Mouse (Mus musculus): ENCODE data around the gene Prpf8.
"Not testable (repeated sequence)": the region's sequence is repeated elsewhere in the genome, so short reads cannot be mapped to it uniquely, and the experiment has no call there.

The Prpf8 gene

GRCm38 (mm10) chr11:75486601-75487285, at the start of gene Prpf8:
Prpf8 (plus strand) TSS chr11:75486816.
- DNase-seq: peak; percentile 99

- DNase-seq: no peak
Observed at GRCm38 (mm10) chr11:75438194-75438593, 48.4 kb upstream of the Prpf8 start.

GRCm38 (mm10) chr11:75438804-75439203, 47.8 kb upstream of the Prpf8 start:
- no peak for DNase-seq

GRCm38 (mm10) chr11:75439363-75439762, 47.3 kb upstream of the Prpf8 start, which contains the start of gene Serpinf2:
Serpinf2 (minus strand) TSS chr11:75439591.
- DNase-seq: no peak

GRCm38 (mm10) chr11:75439951-75440350, 46.7 kb upstream of the Prpf8 start:
- no peak for DNase-seq

- DNase-seq: no peak
Observed at GRCm38 (mm10) chr11:75441034-75441433, 45.6 kb upstream of the Prpf8 start.

- no peak for DNase-seq
Observed at GRCm38 (mm10) chr11:75441601-75442000, 45.0 kb upstream of the Prpf8 start.

GRCm38 (mm10) chr11:75443711-75444110, 42.9 kb upstream of the Prpf8 start:
- DNase-seq: no peak

- no peak for DNase-seq
Observed at GRCm38 (mm10) chr11:75448575-75448974, 38.0 kb upstream of the Prpf8 start.

GRCm38 (mm10) chr11:75449695-75450094, 36.9 kb upstream of the Prpf8 start:
- DNase-seq: peak; percentile 52

GRCm38 (mm10) chr11:75450304-75450908, 36.2 kb upstream of the Prpf8 start:
- DNase-seq: no peak

GRCm38 (mm10) chr11:75450936-75451335, 35.7 kb upstream of the Prpf8 start:
- DNase-seq: no peak

GRCm38 (mm10) chr11:75452081-75452480, 34.5 kb upstream of the Prpf8 start:
- no peak for DNase-seq

GRCm38 (mm10) chr11:75452812-75453557, 33.6 kb upstream of the Prpf8 start:
- no peak for DNase-seq

GRCm38 (mm10) chr11:75453991-75454930, 32.4 kb upstream of the Prpf8 start, which contains the start of gene Wdr81:
Wdr81 (minus strand) TSS chr11:75454717.
- DNase-seq: peak; percentile 77

- DNase-seq: no peak
Observed at GRCm38 (mm10) chr11:75455041-75455736, 31.4 kb upstream of the Prpf8 start.

GRCm38 (mm10) chr11:75455971-75456370, 30.6 kb upstream of the Prpf8 start:
- DNase-seq: not testable (repeated sequence)

GRCm38 (mm10) chr11:75456440-75456871, 30.2 kb upstream of the Prpf8 start:
- no peak for DNase-seq

GRCm38 (mm10) chr11:75458169-75458568, 28.4 kb upstream of the Prpf8 start:
- DNase-seq: no peak

- no peak for DNase-seq
Observed at GRCm38 (mm10) chr11:75458628-75459041, 28.0 kb upstream of the Prpf8 start.

- DNase-seq: no peak
Observed at GRCm38 (mm10) chr11:75459141-75459711, 27.4 kb upstream of the Prpf8 start.

GRCm38 (mm10) chr11:75459751-75460102, 26.9 kb upstream of the Prpf8 start:
- no peak for DNase-seq

Measured in cerebellum, adult 8-10 months (tissue).